Mouse (Mus musculus) heart, adult 18-20 months (tissue): ENCODE measurements around the gene Gnai2. TPM values are rescaled to one million over a fixed set of nuclear protein-coding genes. Genes with fewer than 3 reads are reported as not detected.
A peak's percentile ranks its signal among the peaks of the same experiment; 100 is the strongest.
"Not testable (repeated sequence)": the region's sequence is repeated elsewhere in the genome, so short reads cannot be mapped to it uniquely, and the experiment has no call there.

ENCODE experiments used
- DNase-seq, 2 experiments: peaks; one replicate each; pipeline ENCODE4 v3.0.0; 2021 to 2022; ENCODE audit warnings: mixed read lengths in 1 of 2
- total RNA-seq, 2 experiments: library from RNA; stranded (reverse); gene quantifications; 2 replicates each; pipeline ENCODE4 v1.2.3; 2021

Gene Gnai2
- total RNA-seq, 2 experiments from 2014 or later: 241 to 253 TPM

DNA sequence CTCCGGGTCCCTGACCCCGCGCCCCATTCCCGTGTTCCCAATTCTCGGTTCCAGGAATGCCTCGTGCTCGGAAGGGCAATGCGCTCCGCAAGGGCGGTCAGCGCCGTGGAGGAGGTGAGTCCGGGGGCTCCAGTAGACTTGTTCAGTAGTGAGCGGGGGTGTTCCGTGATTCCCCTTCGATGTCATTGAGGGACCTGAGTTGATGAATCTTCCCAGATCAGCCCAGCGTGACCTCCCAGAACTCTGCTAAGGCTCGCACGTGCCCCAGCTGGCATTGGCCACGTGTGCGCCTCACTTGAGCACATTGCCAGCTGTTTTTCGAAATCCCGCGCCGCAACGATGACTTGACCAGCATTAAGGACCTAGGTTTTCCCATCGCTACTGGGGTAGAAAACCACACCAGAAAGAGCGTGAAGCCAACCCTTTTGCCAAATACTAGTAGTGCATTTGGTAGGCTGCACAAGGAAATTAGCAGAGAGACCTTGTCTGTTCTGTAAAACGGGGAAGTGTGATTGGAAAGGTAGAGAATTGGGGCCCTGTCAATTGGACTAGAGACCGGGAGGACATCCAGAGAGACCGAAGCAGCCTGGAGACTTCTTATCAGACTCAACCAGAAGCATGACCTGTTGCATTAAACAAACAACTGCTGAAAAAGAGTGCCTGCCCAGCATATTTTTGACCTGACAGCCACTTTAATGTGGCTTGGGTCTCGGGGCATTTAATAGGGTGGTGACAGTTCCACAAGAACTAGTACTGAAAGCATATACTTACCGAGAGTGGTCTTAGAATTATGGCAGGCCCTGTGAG, 47.1 kb downstream of the Gnai2 start:
- DNase-seq: peak in 1 of 2 experiments; percentile 48

DNA sequence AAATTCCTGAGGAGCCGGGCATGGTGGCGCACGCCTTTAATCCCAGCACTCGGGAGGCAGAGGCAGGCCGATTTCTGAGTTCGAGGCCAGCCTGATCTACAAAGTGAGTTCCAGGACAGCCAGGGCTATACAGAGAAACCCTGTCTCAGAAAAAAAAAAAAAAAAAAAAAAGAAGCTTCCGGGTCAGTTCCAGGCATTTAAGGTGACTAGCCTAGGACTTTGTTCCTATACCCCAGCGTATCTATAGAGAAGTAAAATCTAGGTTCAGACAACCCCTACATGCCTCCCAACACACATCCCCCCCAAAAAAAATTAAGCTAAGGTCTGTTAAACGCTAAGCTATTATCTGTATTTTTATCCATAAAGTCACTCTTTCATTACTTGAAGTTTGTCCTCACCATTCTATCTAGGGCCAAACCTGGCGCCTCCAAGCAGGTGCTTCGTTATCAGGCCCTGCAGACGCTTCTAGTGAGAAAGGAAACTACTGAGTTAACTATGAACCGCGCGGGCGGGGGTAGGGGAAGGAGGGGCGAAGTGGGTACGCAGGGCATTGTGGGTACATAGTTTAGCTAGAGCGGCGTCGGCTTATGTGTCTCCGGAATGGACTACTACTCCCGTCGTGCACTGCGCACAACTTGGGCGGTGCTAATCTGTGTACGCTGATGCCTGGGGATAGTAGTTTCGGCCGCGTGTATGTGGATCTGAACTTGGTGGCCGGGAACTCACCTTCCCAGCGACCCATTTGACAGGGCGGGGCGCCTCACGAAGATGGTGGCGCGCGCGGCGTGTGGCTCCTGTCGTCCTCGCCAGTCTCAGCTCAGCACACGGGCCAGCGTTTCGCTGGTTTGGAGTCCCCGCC, 48.0 kb downstream of the Gnai2 start, which contains the start of gene Ifrd2:
Ifrd2 (plus strand) TSS at position 669 of the 859 bp plus-strand sequence.
- DNase-seq: peak; percentile 99

GRCm38 (mm10) chr9:107586504-107586903, 48.7 kb downstream of the Gnai2 start:
- no peak for DNase-seq

DNA sequence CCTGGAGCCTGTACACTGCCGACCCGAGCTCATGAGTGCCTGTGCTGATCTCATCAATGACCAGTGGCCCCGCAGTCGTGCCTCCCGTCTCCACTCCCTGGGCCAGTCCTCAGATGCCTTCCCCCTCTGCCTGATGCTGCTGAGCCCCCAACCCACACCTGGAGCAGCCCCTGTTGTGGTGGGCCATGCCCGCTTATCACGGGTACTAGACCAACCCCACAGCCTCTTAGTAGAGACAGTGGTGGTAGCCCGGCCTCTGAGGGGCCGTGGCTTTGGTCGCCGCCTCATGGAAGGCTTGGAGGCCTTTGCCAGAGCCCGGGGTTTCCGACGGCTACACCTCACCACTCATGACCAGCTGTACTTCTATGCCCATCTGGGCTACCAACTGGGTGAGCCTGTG, 52.0 kb downstream of the Gnai2 start:
- no peak for DNase-seq

DNA sequence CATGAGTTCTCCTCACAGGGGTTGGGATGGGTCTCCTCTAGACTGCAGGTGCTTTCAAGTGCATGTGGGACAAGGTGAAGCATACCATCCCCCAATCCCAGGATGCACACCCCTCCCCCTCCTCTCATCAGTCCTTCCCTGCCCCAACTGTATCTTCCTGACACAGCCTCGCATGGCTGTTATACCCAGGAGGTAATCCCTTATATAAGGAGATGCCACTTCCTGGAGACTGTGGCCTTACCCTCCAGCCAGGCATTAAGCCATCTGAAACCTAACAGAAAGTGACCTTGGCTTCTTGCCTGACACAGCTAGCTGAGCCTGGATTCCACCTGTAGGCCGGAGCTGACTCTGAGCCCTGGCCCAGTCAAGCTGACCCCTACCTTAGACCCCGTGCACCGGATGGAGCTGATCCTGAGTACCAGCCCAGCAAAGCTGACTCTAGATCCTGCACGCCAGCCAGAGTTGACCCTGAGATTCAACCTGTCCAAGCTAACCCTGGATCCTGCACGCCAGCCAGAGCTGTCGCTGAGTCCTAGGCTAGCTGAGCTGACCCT, 52.6 kb downstream of the Gnai2 start:
- no peak for DNase-seq

- DNase-seq: no peak
Measured at GRCm38 (mm10) chr9:107581584-107581983, 53.6 kb downstream of the Gnai2 start.

- DNase-seq: peak; percentile 93 to 96
Measured at GRCm38 (mm10) chr9:107580501-107581317, 54.5 kb downstream of the Gnai2 start, which contains the start of gene Hyal3. TSS of gene Hyal3 (plus strand) at chr9:107580818.

- DNase-seq: no peak
Measured at GRCm38 (mm10) chr9:107579023-107579900, 55.9 kb downstream of the Gnai2 start.

DNA sequence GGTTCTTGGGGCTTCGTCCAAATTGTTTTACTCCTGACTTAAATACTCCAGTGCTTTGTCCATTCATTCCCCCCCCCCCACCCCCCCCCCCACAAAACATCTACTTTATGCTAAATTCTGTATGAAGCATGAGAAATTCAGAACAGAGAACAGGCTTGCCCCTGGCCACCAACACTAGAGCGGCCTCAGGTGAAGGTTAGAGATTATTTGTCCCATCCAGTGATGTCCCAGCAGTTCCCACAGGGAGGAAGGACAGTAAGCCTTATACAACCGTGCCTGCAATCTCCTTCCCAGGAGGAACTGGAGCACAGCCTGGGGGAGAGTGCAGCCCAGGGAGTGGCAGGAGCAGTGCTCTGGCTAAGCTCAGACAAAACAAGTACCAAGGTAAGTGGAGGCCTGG, 56.6 kb downstream of the Gnai2 start, which contains the start of gene Naa80:
Naa80 (plus strand) TSS at position 301 of the 400 bp plus-strand sequence.
- no peak for DNase-seq

DNA sequence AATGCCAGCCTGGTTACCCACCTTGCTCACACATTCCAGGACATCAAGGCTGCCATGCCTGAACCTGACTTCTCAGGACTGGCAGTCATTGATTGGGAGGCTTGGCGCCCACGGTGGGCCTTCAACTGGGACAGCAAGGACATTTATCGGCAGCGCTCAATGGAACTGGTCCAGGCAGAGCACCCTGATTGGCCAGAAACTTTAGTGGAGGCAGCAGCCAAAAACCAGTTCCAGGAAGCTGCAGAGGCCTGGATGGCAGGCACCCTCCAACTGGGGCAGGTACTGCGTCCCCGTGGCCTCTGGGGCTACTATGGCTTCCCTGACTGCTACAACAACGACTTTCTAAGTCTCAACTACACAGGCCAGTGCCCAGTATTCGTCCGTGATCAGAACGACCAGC, 57.3 kb downstream of the Gnai2 start:
- no peak for DNase-seq

DNA sequence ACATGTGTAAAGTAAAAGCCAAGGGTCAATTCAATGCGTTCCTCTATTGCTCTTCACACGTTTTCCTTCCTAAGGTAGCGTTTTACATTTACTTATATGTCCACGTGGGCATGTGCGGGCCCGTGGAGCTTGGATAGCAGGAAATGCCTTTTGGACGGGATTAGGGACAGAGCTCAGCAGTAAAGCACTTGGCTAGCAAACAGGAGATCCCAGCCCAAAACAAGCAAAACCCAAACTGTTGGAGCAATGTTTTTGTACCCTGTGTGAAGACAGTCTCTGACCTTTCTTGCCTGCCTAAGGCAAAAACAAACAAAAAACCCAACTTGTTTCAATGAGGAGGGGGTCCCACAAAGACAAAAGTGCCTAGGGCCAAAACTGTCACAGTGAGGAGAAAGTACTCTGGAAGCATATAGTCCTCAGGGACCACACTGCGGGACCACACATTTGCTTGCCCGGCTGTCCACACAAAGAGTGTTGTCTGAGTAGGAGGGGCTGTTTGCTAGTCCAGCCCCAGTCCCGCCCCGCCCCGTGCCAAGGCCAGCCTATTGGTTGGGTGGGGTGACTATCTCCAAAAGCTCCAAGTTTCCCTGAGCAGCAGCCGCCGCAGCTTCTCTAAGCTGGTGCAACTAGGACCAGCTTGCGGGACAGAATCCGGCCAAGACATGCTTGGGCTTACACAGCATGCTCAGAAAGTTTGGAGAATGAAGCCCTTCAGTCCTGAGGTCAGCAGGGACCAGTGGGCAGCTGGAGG, 58.6 kb downstream of the Gnai2 start, which contains the start of gene Hyal1:
Hyal1 (plus strand) TSS at position 571 of the 751 bp plus-strand sequence.
- peak; percentile 88 to 89 for DNase-seq

DNA sequence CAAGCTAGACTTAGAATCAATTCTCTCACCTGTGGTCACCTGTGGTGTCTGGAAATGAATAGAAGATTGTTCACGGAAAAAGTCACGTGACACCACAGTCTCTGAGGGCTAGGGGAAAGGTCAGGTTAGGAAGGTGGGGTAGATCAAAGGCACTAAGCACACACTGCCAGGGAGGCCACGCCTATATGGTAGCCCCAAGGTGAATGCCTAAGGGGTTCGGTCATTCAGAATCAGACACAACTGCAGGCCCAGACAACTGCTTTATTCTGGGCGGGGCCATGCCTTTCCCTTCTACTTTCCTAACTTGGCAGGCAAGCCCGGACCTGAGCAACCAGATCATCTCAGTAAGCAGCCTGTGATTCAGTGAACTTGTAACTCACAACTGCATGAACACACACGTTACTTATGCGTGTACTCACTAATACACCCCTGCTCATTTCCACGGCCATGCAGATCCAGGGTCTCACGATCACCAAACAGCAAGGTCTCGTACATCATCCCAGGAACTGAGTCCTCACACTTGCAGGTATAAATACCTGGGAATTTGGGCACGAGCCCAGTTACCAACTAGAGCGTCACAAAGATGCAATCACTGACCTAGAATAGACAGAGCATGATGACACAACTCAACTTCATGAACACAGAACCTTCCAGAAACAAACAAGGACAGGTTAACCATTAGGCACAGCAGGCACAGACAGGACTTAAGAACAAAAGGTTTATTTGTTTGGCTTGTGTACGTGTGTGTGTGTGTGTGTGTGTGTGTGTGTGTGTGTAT, 59.4 kb downstream of the Gnai2 start:
- DNase-seq: no peak

DNA sequence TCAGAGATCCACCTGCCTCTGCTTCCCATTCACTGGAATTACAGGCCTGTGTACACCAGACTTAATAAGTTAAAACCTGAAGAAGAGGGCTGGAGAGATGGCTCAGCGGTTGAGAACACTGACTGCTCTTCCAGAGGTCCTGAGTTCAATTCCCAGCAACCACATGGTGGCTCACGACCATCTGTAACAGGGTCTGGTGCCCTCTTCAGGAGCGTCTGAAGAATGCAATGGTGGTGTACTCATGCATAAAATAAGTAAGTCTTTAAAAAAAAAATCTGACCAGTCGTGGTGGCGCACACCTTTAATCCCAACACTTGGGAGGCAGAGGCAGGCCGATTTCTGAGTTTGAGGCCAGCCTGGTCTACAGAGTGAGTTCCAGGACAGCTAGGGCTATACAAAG, 61.4 kb downstream of the Gnai2 start:
- not testable (repeated sequence) for DNase-seq

- no peak for DNase-seq
Measured at GRCm38 (mm10) chr9:107572327-107572662, 62.9 kb downstream of the Gnai2 start.

GRCm38 (mm10) chr9:107571534-107572326, 63.4 kb downstream of the Gnai2 start:
- DNase-seq: peak in 1 of 2 experiments; percentile 78

DNA sequence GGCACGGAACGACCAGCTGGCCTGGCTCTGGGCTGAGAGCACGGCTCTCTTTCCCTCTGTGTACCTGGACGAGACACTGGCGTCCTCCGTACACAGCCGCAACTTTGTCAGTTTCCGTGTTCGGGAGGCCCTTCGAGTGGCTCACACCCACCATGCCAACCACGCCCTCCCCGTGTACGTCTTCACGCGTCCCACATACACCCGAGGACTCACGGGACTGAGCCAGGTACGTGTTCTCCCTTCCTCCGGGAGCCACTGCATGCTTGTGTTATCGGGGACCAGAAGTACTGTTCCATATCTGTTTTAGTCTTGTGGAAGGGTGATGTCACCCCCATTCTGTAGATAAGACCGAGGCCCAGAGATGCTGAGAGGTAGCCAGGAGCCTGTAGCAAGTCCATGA, 64.3 kb downstream of the Gnai2 start:
- DNase-seq: no peak

DNA sequence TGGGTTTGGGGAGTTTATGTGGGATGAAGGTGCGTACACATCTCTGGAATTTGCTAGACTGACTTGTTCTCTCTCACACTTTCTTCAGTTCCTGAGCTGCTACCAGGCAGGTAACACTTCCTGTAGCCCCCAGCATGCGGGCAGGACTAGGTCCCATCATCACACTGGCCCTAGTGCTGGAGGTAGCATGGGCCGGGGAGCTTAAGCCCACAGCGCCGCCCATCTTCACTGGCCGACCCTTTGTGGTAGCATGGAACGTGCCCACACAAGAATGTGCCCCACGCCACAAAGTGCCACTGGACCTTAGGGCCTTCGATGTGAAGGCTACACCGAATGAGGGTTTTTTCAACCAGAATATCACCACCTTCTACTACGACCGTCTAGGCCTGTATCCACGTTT, 65.2 kb downstream of the Gnai2 start:
- no peak for DNase-seq

DNA sequence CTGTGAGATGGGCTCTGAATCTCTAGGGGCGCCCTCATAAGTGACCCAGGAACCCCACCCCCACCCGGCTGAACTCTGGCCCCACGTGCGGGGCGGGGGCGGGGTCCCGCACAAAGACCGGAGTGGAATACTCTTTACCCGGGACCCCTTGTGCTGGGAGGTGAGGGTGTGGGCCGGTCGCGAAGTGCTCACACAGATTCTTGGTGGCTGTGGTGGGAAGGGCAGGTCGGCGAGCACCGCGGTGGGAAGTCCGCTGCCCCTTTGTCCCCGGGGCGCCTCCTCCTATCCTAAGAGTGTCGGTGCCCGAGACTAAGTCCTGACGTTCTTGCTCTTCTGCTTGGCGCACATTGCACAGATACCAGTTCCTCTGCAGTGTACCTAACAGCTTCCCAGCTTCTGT, 65.9 kb downstream of the Gnai2 start:
- DNase-seq: no peak
